ENCODE assay signal across 20 mouse cellular contexts in genomic region chr15:57398439-57399148, GRCm38 (mm10).
"Had no signal": no experiment of that assay in that cellular context is flagged by ENCODE, and none has a peak within 500 bp of the region (broad histone marks: within the 10 kb centered on the region; RNA-seq: fewer than 3 reads in every experiment).

No protein-coding gene starts in this region.

- H3K9me3 ChIP-seq: lung, embryonic 15.5 days; midbrain, embryonic 10.5 days; midbrain, embryonic 12.5 days; neural tube, embryonic 13.5 days; neural tube, embryonic 15.5 days had no signal

- DNase-seq: lung, adult 2 months; lung, postnatal 14 days; lung, postnatal 4 days; midbrain, embryonic 14.5 days; retina, postnatal 1 day; right cerebral cortex, adult 18-20 months; right cerebral cortex, postnatal 25 days; right cerebral cortex, postnatal 4 days; spleen, adult 18-20 months; thymus, adult 18-20 months; thymus, postnatal 14 days; thymus, postnatal 36 days had no signal

- H3K27me3 ChIP-seq: lung, embryonic 15.5 days; midbrain, embryonic 12.5 days; neural tube, embryonic 13.5 days; neural tube, embryonic 15.5 days had no signal

- H3K4me3 ChIP-seq: lung, embryonic 15.5 days; midbrain, embryonic 10.5 days; midbrain, embryonic 12.5 days; myocyte; neural tube, embryonic 13.5 days; neural tube, embryonic 15.5 days had no signal

- H3K27ac ChIP-seq: lung, embryonic 15.5 days; midbrain, embryonic 10.5 days; midbrain, embryonic 12.5 days; neural tube, embryonic 13.5 days; neural tube, embryonic 15.5 days had no signal

- H3K36me3 ChIP-seq: lung, embryonic 15.5 days; midbrain, embryonic 10.5 days; midbrain, embryonic 12.5 days; neural tube, embryonic 13.5 days; neural tube, embryonic 15.5 days had no signal

- H3K4me1 ChIP-seq: lung, embryonic 15.5 days; midbrain, embryonic 12.5 days; neural tube, embryonic 13.5 days; neural tube, embryonic 15.5 days had no signal

- ATAC-seq: lung, postnatal 0 days; midbrain, embryonic 16.5 days had no signal

- H3K9ac ChIP-seq: lung, embryonic 15.5 days; midbrain, embryonic 12.5 days; neural tube, embryonic 13.5 days; neural tube, embryonic 15.5 days had no signal

- H3K4me2 ChIP-seq: lung, embryonic 15.5 days; midbrain, embryonic 12.5 days; neural tube, embryonic 13.5 days; neural tube, embryonic 15.5 days had no signal
